Mouse (Mus musculus) left cerebral cortex, postnatal 14 days (tissue): ENCODE measurements at regions not wholly inside any gene's neighbourhood (a gene's known extent, or its start where the extent isn't known, plus 50 kb on each side); places are given as distances from the start of the nearest gene placed in this dataset.

Experiments
- DNase-seq, 2 experiments: peaks; one replicate each; pipeline ENCODE4 v3.0.0; 2021 to 2022; ENCODE audit warnings: low spot score in 2 of 2, mixed read lengths in 1 of 2
- intact Hi-C: fragments of 180-260 bp; cut with DNase I; formaldehyde crosslinking; loops from one replicate; pipeline ENCODE4 v1.15.1; 2025

- no peak for DNase-seq
- intact Hi-C loops: no loop called here
Measured at GRCm38 (mm10) chr14:89242159-89242558, 771.0 kb upstream of the Pcdh20 start.

- intact Hi-C loops: no loop called here
- DNase-seq: no peak
Measured at GRCm38 (mm10) chr14:89236501-89236900, 765.3 kb upstream of the Pcdh20 start.

GRCm38 (mm10) chr14:89230482-89230881, 759.3 kb upstream of the Pcdh20 start:
- intact Hi-C loops: no loop called here
- no peak for DNase-seq

- intact Hi-C loops: no loop called here
Measured at GRCm38 (mm10) chr14:89217390-89217789, 746.2 kb upstream of the Pcdh20 start.

DNA sequence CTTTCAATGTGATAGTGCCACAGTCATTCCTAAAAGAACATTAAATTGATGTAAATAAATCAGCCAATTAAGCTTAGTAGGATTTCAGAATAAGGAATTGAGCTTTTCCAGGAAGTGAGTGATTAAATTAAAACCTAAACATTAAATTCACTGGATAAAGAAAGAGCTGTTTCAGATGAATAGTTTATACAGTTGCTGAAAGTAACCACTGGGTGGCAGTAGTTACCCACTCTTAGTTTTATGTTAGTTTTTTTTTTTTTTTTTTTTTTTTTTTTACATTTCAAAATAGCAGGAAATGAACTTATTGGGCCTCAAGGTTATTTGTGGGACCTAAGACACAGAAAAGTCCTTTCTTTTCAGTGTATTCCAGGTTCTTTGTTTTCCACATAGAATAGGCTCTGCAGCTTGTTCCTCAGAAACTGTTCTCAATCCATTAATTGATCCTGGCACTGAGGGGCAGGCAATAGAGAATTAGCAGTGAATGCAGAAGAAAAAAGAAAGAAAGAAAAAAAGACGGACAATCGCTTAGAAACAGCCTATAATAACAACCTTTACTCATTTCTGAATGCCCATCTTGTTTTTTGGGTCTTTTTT, 710.3 kb upstream of the Pcdh20 start:
- intact Hi-C loops: no loop called here
- DNase-seq: peak; percentile 34 to 35

More at GRCm38 (mm10) chr14:89217390-89217789, 746.2 kb upstream of the Pcdh20 start:
- no peak for DNase-seq

DNA sequence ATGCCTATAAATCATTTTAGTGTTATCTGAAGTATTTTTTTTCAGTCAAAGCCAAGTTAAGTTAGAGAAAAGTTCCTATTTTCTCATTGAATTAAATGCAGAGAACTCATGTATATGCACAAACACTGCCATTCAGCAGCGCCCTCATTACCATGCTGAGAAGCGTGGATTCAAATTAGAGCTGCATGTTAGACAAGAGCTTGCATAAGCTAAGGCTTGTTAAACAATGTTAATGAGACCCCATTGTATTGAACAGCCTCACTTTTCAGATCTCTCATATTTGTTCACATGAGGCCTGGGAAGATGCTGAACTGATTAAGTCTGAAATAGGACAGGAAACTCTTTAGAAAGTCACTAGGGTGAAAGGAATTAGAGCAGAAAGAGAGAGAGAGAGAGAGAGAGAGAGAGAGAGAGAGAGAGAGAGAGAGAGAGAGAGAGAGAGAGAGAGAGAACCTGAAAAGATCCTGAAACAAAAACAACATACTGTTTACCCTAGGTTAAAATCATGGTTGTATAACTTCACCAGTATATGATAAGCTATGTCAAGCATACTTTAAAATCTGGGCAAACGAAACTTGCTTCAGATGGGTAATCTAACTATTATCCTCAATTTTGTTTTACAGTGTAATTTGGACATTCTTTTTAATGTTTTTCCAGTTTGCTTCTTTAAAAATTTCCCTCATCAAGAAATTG, 671.9 kb upstream of the Pcdh20 start:
- intact Hi-C loops: no loop called here
- no peak for DNase-seq

GRCm38 (mm10) chr14:89099296-89099695, 628.1 kb upstream of the Pcdh20 start:
- intact Hi-C loops: no loop called here
- DNase-seq: no peak

DNA sequence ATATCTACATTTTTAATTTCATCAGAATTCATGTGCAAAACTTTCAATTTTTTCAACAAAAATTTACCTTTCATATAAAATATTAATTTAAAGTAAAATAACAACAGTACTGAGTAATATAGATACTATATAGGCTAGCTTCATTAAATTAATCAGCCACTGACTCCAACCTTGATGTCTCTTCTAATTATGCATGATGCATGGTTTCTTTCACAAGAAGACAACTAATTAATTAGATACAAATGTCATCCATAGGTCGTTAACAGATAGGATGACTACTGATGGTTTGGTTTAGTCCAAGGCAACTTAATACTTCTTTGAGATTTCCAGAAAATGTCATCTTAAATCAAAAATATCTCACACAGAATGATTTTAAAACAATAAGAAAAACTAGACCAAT, 618.5 kb upstream of the Pcdh20 start:
- no peak for DNase-seq
- intact Hi-C loops: no loop called here

- DNase-seq: peak in 1 of 2 experiments; percentile 9
- intact Hi-C loops: no loop called here
Measured at GRCm38 (mm10) chr14:89076014-89076413, 604.8 kb upstream of the Pcdh20 start.

DNA sequence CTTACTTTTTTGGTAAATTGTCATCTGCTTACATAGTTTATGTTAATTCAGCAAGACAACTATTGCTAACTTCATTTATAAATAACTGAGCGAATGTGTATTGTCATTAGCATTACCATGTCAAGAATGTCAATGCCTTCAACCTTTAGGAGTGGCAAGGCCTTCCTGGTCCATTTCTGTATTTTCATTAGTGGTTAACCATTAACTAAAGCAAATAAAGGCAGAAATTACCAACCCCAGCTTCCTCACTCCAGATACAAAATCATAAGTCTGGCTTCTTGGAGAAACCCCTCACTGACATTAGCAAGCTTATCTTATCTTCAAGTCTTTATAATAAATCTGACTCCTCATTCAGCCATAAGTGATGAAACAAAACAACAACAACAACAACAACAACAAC, 592.8 kb upstream of the Pcdh20 start:
- DNase-seq: no peak
- intact Hi-C loops: no loop called here

GRCm38 (mm10) chr14:89062583-89063436, 591.6 kb upstream of the Pcdh20 start:
- no peak for DNase-seq
- intact Hi-C loops: no loop called here

- DNase-seq: no peak
- intact Hi-C loops: no loop called here
Measured at GRCm38 (mm10) chr14:89061319-89061718, 590.1 kb upstream of the Pcdh20 start.

DNA sequence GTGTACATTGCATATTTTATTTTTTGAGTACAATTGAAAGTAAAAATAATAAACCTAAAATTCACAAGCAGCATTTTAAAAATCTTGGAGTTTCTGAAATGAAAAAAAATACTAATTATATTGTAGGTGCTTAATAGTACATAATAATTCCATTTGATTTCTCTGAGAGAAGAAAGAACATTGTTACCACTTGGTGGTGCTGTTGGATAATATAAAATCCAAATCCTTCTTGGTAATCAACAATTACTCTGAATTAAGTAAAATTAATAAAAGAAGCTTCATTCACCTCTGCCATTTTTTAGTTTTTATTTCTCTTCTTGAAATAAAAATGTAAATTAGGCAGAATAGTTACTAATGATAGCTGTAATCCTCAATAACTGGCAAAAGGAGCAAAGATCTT, 563.2 kb upstream of the Pcdh20 start:
- peak; percentile 9 to 10 for DNase-seq
- intact Hi-C loops: no loop called here

GRCm38 (mm10) chr14:89011440-89011839, 540.2 kb upstream of the Pcdh20 start:
- intact Hi-C loops: no loop called here
- DNase-seq: no peak

- intact Hi-C loops: no loop called here
Measured at GRCm38 (mm10) chr14:89009648-89010047, 538.5 kb upstream of the Pcdh20 start.

DNA sequence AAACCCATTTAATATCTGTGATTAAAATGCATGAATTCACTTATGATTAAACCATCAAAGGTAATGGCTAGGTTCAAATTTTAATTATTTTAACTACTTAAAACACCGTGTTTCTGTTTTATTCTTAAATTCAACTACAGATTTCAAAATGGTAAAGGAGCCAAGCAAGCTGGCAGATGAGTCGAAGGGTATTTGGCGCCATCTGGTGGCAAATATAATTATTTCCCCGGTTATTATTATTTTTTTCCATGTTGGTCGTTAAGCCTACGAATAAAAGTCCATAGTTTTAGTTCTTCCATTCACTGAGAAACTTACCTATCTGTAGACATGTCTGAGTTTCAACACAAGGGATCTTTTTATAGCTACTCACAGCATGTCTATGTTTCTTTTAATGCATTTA, 510.7 kb upstream of the Pcdh20 start:
- intact Hi-C loops: loop anchor here (1.0 to 5.0 kb wide), 2 partner anchors 510 to 1517 kb away; partner anchors contain the start of gene Pcdh20

More at GRCm38 (mm10) chr14:89009648-89010047, 538.5 kb upstream of the Pcdh20 start:
- DNase-seq: no peak

DNA sequence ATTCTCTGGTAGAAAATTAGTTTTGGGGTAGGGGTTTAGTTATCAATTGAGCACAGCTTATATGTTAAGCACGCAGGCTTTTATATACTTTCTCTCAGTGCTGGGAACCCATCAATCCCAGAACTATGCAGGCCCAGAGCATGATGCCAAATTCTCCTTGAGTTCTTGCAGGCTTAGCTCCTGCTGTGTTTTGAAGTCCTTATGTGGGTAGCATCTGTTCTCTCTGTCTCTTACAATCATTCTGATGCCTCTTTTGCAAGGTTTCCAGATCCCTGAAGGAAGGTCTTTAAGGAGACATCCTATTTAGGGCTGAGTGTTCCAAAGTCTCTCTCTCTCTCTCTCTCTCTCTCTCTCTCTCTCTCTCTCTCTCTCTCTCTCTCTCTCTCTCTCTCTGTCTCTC, 504.8 kb upstream of the Pcdh20 start:
- peak; percentile 2 to 35 for DNase-seq

More for the DNA sequence above, 510.7 kb upstream of the Pcdh20 start:
- DNase-seq: peak; percentile 26 to 54

GRCm38 (mm10) chr14:88934569-88934968, 463.4 kb upstream of the Pcdh20 start:
- intact Hi-C loops: no loop called here
- DNase-seq: no peak

More for the DNA sequence above, 504.8 kb upstream of the Pcdh20 start:
- intact Hi-C loops: no loop called here
